Mouse (Mus musculus) erythroid progenitor cell, adult 5-6 weeks (primary cell): ENCODE measurements at regions not wholly inside any gene's neighbourhood (a gene's known extent, or its start where the extent isn't known, plus 50 kb on each side); places are given as distances from the start of the nearest gene placed in this dataset.

ENCODE experiments used
- ATAC-seq: replicated peaks from 2 replicates; pipeline ENCODE4 v1.8.0; 2016; ENCODE audit warnings: moderate number of reproducible peaks, mild to moderate bottlenecking, moderate TSS enrichment, inconsistent platforms; ENCODE audit not compliant: poor library complexity, low FRiP score, severe bottlenecking

GRCm38 (mm10) chr8:92216176-92216575 is 141.2 kb upstream of the Irx5 start:
- no peak for ATAC-seq

GRCm38 (mm10) chr8:92212786-92213535 is 144.5 kb upstream of the Irx5 start:
- ATAC-seq, result no peak

- no peak for ATAC-seq
Measured at GRCm38 (mm10) chr8:92209081-92209480, 148.3 kb upstream of the Irx5 start.

GRCm38 (mm10) chr8:92195635-92196034 is 161.8 kb upstream of the Irx5 start:
- no peak for ATAC-seq

- ATAC-seq, result no peak
Measured at GRCm38 (mm10) chr8:92194065-92194464, 163.4 kb upstream of the Irx5 start.

- no peak for ATAC-seq
Measured at GRCm38 (mm10) chr8:92190261-92191025, 167.0 kb upstream of the Irx5 start.

- no peak for ATAC-seq
Measured at GRCm38 (mm10) chr8:92183331-92183730, 174.1 kb upstream of the Irx5 start.

- ATAC-seq, result no peak
Measured at GRCm38 (mm10) chr8:92180651-92181050, 176.8 kb upstream of the Irx5 start.

- ATAC-seq, result no peak
Measured at GRCm38 (mm10) chr8:92179327-92179726, 178.1 kb upstream of the Irx5 start.

- ATAC-seq, result no peak
Measured at GRCm38 (mm10) chr8:92176101-92176500, 181.3 kb upstream of the Irx5 start.

- no peak for ATAC-seq
Measured at GRCm38 (mm10) chr8:92174106-92174505, 183.3 kb upstream of the Irx5 start.

GRCm38 (mm10) chr8:92171578-92171977 is 185.8 kb upstream of the Irx5 start:
- no peak for ATAC-seq

- ATAC-seq, result no peak
Measured at GRCm38 (mm10) chr8:92167340-92167783, 190.1 kb upstream of the Irx5 start.

- no peak for ATAC-seq
Measured at GRCm38 (mm10) chr8:92165306-92165705, 192.1 kb upstream of the Irx5 start.

- no peak for ATAC-seq
Measured at GRCm38 (mm10) chr8:92164496-92164895, 192.9 kb upstream of the Irx5 start.

- ATAC-seq, result no peak
Measured at GRCm38 (mm10) chr8:92161002-92161401, 196.4 kb upstream of the Irx5 start.

GRCm38 (mm10) chr8:92158219-92158618 is 199.2 kb upstream of the Irx5 start:
- no peak for ATAC-seq

- ATAC-seq, result no peak
Measured at GRCm38 (mm10) chr8:92152478-92152877, 204.9 kb upstream of the Irx5 start.

- ATAC-seq, result no peak
Measured at GRCm38 (mm10) chr8:92147672-92148071, 209.8 kb upstream of the Irx5 start.

- no peak for ATAC-seq
Measured at GRCm38 (mm10) chr8:92137091-92137882, 220.1 kb upstream of the Irx5 start.
